Mouse (Mus musculus) forebrain, postnatal 0 days (tissue): ENCODE measurements at regions not wholly inside any gene's neighbourhood (a gene's known extent, or its start where the extent isn't known, plus 50 kb on each side); places are given as distances from the start of the nearest gene placed in this dataset.

Source experiments
- ATAC-seq: fragments of 200-750 bp; cut with Nextera tagmentation; 2 replicates; pipeline ENCODE4 v1.8.0; 2017; ENCODE audit warnings: mild to moderate bottlenecking, moderate library complexity
- DNase-seq: peaks from one replicate; pipeline ENCODE4 v3.0.0-alpha.2; 2015
- H3K27ac ChIP-seq: fragments of 300-500 bp; sonication (generic); 2 replicates; pipeline ENCODE4 v1.5.1; 2014; ENCODE audit warnings: low read depth, mild to moderate bottlenecking, antibody characterized with exemption, low read length, moderate library complexity, mixed read lengths
- H3K27me3 ChIP-seq: fragments of 300-500 bp; sonication (generic); 2 replicates; pipeline ENCODE4 v1.6.1; 2014; ENCODE audit warnings: mild to moderate bottlenecking, low read length, mixed read lengths; ENCODE audit not compliant: insufficient read depth
- H3K36me3 ChIP-seq: fragments of 300-500 bp; sonication (generic); 2 replicates; pipeline ENCODE4 v1.6.1; 2014; ENCODE audit warnings: mild to moderate bottlenecking, moderate library complexity; ENCODE audit not compliant: insufficient read depth
- H3K4me1 ChIP-seq: fragments of 300-500 bp; sonication (generic); 2 replicates; pipeline ENCODE4 v1.6.1; 2014; ENCODE audit warnings: antibody characterized with exemption; ENCODE audit not compliant: insufficient read depth
- H3K4me2 ChIP-seq: fragments of 300-500 bp; sonication (generic); 2 replicates; pipeline ENCODE4 v1.6.1; 2014; ENCODE audit warnings: low read depth, mild to moderate bottlenecking, moderate library complexity
- H3K4me3 ChIP-seq: fragments of 300-500 bp; sonication (generic); 2 replicates; pipeline ENCODE4 v1.5.1; 2014; ENCODE audit warnings: low read depth, low read length, mixed read lengths
- H3K9ac ChIP-seq: fragments of 300-500 bp; sonication (generic); 2 replicates; pipeline ENCODE4 v1.6.1; 2014; ENCODE audit warnings: mild to moderate bottlenecking
- H3K9me3 ChIP-seq: fragments of 300-500 bp; sonication (generic); 2 replicates; pipeline ENCODE4 v1.6.1; 2016; ENCODE audit warnings: low read length
- CTCF ChIP-seq: sonication (generic); IDR thresholded peaks from 2 replicates; pipeline ENCODE4 v1.5.1; 2016; ENCODE audit warnings: antibody characterized with exemption, control low read depth, low read depth
- WGBS: fragments of 180-500 bp; shearing (Covaris S2); extraction: QIAGEN DNeasy Blood & Tissue Kit; methylation state at CpG from one replicate; pipeline ENCODE4 v1.1.7; 2014; 5-methylcytosine and 5-hydroxymethylcytosine counted together

GRCm38 (mm10) chr15:57079806-57080205, 397.6 kb downstream of the Slc22a22 start:
- DNase-seq (no peak), ATAC-seq (no peak)

GRCm38 (mm10) chr15:57073776-57074175, 403.6 kb downstream of the Slc22a22 start:
- H3K9ac ChIP-seq: no peak overlapping the region
- ATAC-seq (no peak), DNase-seq (no peak)
- H3K4me2 ChIP-seq: no peak overlapping the region
- H3K4me1 ChIP-seq: no peaks in the 10 kb centered on the region
- H3K9me3 ChIP-seq: no peaks in the 10 kb centered on the region
- H3K27me3 ChIP-seq: no peaks in the 10 kb centered on the region
- H3K36me3 ChIP-seq: no peaks in the 10 kb centered on the region
- H3K27ac ChIP-seq: no peak overlapping the region
- H3K4me3 ChIP-seq: no peak overlapping the region
- no peak for TF ChIP-seq CTCF
- WGBS: 85% methylated on average over 4 of the region's 4 CpGs

More at GRCm38 (mm10) chr15:57079806-57080205, 397.6 kb downstream of the Slc22a22 start:
- no peak for TF ChIP-seq CTCF
- Histone ChIP-seq H3K36me3 (no peaks in the 10 kb centered on the region), H3K4me3 (no peak overlapping the region), H3K9me3 (no peaks in the 10 kb centered on the region), H3K27me3 (no peaks in the 10 kb centered on the region), H3K4me1 (0 out of 2 replicates have a peak, but pooled peaks cover 2% of the 10 kb centered on the region), H3K27ac (no peak overlapping the region), H3K9ac (no peak overlapping the region), H3K4me2 (no peak overlapping the region)

DNA sequence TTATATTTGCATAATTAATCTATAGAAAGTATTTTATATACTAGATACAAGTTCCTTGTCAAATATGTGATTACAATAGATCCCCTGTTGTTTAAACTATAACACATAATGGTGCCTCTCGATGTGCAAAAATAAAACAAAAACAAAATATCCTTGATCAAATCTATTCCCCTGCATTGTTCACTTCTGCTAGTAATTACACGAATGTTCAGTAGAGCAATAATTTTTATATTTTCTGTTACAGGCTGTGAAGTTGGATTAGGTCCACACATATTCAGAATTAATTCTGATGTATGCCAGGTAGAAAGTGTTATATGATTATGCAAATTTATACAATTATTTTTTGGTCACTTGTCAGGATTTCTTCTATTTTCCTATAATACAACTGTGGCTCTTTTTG, 415.9 kb downstream of the Slc22a22 start:
- 42% methylated on average over 2 of the region's 2 CpGs for WGBS
- Histone ChIP-seq H3K27me3 (no peaks in the 10 kb centered on the region), H3K27ac (no peak overlapping the region), H3K36me3 (no peaks in the 10 kb centered on the region), H3K9me3 (no peaks in the 10 kb centered on the region), H3K4me1 (no peaks in the 10 kb centered on the region), H3K4me3 (no peak overlapping the region), H3K4me2 (no peak overlapping the region), H3K9ac (no peak overlapping the region)
- DNase-seq (no peak), ATAC-seq (no peak)
- TF ChIP-seq CTCF: no peak

DNA sequence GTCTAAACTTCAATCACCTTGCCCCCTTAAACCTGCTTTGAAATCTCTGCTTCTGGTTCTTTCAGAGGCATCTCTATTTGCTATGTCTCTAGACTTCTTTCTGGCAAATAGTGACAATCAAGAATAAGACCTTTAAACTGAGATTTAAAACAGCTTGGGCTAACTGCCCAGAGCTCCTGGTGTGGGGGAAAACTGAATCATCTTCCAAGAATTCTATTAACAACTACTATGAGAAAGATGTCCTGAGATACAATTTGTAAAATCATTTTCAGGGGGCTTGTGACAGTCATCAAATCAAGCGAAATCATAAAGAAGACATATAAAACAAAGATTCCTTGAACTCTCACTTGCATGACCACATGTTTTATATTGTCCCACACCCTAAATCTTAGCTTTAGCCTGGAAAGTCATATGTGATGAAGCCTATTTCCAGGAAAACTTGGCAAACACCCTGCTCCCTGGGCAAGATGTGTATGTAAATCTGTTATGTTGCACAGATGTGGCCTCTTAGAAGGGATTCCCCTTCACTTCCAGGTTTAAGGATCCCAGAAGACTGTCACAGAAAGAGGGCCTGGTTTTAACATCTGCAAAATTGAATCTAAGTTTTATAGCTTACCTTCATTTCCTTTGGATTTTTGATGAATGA, 417.8 kb downstream of the Slc22a22 start:
- Histone ChIP-seq H3K4me1 (no peaks in the 10 kb centered on the region), H3K27me3 (no peaks in the 10 kb centered on the region), H3K4me3 (no peak overlapping the region), H3K9ac (no peak overlapping the region), H3K27ac (no peak overlapping the region), H3K9me3 (no peaks in the 10 kb centered on the region), H3K4me2 (no peak overlapping the region), H3K36me3 (no peaks in the 10 kb centered on the region)
- no peak for ATAC-seq
- 90% methylated on average over 1 of the region's 1 CpGs for WGBS
- no peak for TF ChIP-seq CTCF
- DNase-seq: no peak

DNA sequence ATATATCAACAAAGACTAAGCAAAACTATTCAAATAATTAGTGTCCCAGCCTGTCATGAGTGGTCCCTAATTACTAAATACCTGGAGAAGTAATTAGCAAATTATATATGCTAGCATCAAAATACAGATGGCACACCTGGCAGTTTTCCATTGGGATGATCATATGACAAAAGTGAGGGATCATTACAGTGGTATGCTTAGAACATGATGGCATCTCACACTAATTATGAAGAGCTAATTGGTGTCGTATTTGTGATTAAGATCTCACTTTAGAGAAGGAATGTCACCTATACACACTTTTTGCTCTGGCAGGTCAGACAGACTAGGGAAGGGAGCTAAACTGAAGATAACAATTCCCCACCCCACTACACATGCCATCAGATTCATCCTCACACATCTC, 425.1 kb downstream of the Slc22a22 start:
- H3K27me3 ChIP-seq: no peaks in the 10 kb centered on the region
- H3K4me3 ChIP-seq: no peak overlapping the region
- TF ChIP-seq CTCF: no peak
- H3K9ac ChIP-seq: no peak overlapping the region
- H3K4me1 ChIP-seq: no peaks in the 10 kb centered on the region
- DNase-seq: no peak
- no peaks in the 10 kb centered on the region for H3K36me3 ChIP-seq
- no peaks in the 10 kb centered on the region for H3K9me3 ChIP-seq
- no peak overlapping the region for H3K4me2 ChIP-seq
- WGBS: 60% methylated on average over 1 of the region's 1 CpGs
- no peak overlapping the region for H3K27ac ChIP-seq
- no peak for ATAC-seq

DNA sequence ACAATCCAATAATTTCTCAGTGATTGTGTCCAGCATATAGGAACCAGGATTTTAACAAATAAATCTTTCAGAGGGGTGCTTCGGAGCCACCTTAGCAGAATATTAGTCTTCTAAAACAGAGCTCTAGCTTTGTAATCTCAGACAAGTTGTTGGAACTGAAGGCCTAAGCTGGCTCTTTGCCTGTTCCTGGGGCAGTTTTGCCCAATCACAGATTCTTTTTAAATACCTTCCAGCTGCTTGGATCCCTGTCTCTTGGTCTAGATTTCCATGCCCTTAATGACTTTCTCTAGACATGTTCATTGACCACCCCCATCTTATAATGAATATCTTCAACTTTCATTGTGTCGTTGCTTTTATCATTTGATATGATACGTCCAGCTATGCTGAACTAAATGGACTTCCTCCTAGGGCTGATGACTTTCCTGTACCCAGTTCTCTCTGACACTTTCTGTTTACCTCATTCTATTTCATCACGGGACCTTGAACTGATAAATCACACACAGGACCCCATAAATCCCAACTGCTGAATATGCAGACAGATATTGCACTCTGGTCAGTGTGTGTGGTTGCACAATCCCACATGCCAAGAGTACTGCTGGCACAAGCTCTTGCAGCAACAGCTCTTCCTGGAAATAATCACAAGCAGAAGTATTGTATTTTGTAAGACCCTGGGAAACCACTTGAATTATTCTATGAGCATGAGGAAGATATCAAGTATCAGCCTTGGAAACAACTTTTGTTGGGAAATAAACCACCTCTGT, 440.4 kb downstream of the Slc22a22 start:
- no peaks in the 10 kb centered on the region for H3K27me3 ChIP-seq
- DNase-seq (no peak), ATAC-seq (no peak)
- no peak overlapping the region for H3K4me2 ChIP-seq
- no peaks in the 10 kb centered on the region for H3K4me1 ChIP-seq
- no peaks in the 10 kb centered on the region for H3K9me3 ChIP-seq
- TF ChIP-seq CTCF: no peak
- H3K9ac ChIP-seq: no peak overlapping the region
- 87% methylated on average over 4 of the region's 4 CpGs for WGBS
- no peak overlapping the region for H3K27ac ChIP-seq
- H3K4me3 ChIP-seq: no peak overlapping the region
- no peaks in the 10 kb centered on the region for H3K36me3 ChIP-seq

GRCm38 (mm10) chr15:57033012-57033411, 444.4 kb downstream of the Slc22a22 start:
- no peak overlapping the region for H3K27ac ChIP-seq
- no peaks in the 10 kb centered on the region for H3K27me3 ChIP-seq
- no peaks in the 10 kb centered on the region for H3K36me3 ChIP-seq
- no peaks in the 10 kb centered on the region for H3K9me3 ChIP-seq
- no peaks in the 10 kb centered on the region for H3K4me1 ChIP-seq
- no peak overlapping the region for H3K4me2 ChIP-seq
- 86% methylated on average over 1 of the region's 1 CpGs for WGBS
- ATAC-seq (no peak), DNase-seq (no peak)
- TF ChIP-seq CTCF: no peak
- no peak overlapping the region for H3K9ac ChIP-seq
- H3K4me3 ChIP-seq: no peak overlapping the region
